Mouse (Mus musculus): ENCODE results near the gene Hoxb8.

- TF ChIP-seq CTCF (IDR thresholded peaks at IDR 0.05; ENCODE audit: low read depth) (no peak), EP300 (optimal IDR thresholded peaks at IDR 0.05) (no peak)
Measured at GRCm38 (mm10) chr11:96262262-96262830, 19.4 kb upstream of the Hoxb8 start.
